Mouse (Mus musculus): ENCODE measurements at regions not wholly inside any gene's neighbourhood (a gene's known extent, or its start where the extent isn't known, plus 50 kb on each side); places are given as distances from the start of the nearest gene placed in this dataset.
"Not testable (repeated sequence)": the region's sequence is repeated elsewhere in the genome, so short reads cannot be mapped to it uniquely, and the experiment has no call there.

DNA sequence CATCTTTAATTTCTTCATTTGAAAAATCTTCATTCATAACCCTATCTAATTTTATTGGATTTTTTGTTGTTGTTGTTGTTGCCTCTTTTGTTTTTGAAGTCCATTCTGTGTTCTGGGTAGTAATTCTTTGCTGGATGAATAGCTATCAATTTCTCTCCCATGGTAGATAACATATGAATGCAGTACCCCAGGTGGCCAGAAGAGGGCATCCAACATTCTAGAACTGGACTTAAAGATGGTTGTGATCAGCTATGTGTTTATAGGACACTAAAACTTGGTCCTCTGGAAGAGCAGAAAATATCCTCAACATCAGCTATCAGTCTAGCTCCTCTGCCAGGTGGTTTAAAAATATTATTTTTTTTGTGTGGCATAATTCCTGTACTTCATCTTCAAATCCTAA lies 73.0 kb downstream of the Prl2c3 start:
- intact Hi-C loops (cut with DNase I); DNase-seq (ENCODE audit: extremely low spot score in 1 of 2, low spot score in 2 of 2): not testable (repeated sequence)

DNA sequence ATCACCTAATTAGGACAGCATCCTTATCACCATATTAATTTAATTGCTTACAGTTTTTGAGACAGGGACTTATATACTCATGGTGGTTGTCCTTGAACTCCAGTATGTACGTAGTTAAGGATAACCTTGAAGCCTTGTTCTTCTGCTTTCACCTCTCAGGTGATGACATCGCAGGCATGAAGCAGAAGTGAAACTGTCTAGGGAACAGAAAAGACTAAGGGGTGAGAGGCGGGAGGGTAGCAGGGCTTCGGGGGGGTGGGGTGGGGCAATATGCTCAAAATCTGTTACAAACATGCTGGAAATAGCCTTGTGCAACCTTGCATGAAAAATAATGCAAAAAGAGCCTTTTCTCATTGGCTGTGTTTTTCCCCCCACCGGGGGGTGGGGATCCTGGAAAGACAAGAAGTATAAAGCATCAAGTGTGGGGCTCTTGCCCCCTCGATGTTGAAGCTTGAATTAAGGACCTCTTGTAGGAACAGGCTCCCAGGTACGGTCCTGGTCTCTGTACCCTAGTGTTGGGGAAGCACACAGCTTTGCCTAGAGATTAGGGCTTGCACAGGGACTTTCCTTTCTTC lies 81.8 kb downstream of the Prl2c3 start:
- not testable (repeated sequence) for DNase-seq (ENCODE audit: extremely low spot score in 1 of 2, low spot score in 2 of 2)
- intact Hi-C loops (cut with DNase I): loop anchor here (10.0 kb wide), 1 partner anchor 727 kb away; no protein-coding TSS in a partner anchor

DNA sequence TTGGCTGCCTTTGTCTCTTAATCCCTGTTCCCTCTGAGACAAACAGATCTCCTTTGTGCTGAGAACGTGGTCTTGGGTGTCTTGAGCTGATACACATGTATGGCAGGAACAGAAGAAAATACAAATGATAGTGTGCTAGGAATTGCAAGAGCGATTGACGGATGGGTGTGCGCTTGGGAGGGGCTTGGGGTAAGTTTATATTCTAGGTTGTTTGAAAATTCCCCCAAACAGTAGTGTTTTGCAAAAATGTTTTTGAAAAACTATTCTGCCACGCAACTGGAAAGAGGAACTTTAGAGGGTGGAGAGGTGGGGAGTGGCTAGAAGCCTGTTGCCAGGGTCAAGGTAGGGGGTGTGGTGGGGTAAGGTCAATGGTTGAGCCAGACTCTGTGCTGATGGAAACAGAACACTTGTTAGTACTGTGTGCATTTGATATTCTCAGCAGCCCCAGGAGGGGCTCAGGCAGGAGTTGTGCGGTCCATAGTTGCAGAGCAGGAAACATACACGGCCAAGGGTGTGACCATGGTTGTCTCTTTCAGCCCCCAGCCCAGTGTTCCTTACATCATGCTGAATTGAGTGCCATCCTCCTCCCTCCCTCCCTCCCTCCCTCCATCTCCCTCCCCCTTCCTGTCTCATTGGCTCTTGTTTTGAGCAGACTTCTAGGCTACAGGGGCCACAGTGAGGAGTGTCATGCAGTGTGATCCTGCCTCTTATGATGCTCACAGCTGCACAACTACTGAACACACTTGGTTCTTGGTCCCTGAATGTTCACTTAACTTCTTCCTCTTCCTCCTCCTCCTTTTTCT lies 88.2 kb downstream of the Prl2c3 start:
- no peak for DNase-seq (ENCODE audit: extremely low spot score in 1 of 2, low spot score in 2 of 2)
- intact Hi-C loops (cut with DNase I): loop anchor here (10.0 kb wide), 1 partner anchor 733 kb away; no protein-coding TSS in a partner anchor

DNA sequence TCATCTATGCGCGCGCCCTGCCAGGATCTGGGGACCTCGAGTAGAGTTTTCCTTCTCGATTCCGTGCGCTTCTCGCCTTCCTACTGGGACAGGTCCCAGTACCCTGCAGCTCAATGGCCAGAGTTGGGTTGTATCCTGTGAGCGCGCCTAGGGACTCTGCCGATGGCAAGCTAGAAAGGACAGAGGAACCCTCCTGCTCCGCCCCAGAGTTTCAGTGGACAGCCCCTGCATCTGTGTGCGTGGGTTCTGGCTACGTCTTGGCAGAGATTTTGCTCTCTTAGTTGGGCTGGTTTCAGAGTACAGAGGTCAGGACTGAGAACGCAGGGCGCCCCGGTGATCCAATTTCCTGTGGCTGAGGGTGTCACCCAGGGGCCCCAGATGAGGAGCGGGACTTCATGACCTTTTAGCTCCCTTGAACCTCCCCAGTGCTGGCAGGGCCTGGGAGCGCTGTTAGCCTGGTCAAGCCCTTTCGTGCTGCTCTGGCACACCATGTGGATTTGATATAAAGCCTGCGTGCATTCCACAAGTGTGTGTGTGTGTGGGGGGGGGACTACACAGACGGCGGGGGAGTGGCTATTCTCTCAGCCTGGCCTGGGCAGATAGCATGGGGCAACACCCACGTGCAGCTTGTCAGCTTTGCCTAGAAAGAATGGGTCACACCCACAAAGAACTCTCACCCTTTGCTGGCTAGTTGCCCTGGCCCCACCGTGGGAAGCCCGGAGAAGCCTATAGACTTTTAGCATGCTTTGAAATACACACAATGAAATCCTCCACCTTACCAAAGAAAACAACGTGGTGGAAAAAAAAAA lies 96.9 kb downstream of the Prl2c3 start:
- intact Hi-C loops (cut with DNase I): not testable (repeated sequence)

DNA sequence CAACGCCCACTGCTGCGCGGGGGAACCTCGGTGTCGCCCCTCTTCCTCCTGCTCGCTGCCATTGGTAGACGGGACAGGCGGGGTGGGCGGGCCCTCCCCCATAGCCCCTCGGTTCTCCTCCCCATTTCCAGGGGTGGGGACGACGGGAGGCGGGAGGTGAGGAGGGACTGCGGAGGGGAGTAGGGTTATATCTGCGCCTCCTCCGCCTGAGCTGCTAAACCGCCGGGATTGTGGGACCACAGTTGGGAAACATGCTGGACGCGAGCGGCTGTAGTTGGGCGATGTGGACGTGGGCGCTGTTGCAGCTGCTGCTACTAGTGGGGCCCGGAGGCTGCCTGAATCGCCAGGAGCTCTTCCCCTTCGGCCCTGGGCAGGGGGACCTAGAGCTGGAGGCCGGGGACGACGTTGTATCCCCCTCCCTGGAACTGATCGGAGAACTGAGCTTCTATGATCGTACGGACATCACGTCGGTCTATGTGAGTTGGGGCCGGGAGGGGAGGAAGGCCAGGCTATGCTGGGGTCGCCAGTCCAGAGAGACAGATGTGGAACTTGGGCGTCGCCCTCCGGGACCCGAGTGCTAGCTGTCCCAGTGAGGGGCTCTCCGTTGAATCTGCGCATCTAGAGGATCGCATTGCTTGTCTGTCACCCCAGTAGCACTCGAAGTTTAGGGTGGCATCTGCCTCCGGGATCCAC lies 97.6 kb downstream of the Prl2c3 start:
- DNase-seq (ENCODE audit: extremely low spot score in 1 of 2, low spot score in 2 of 2): peak in 1 of 2 experiments; percentile 55
- intact Hi-C loops (cut with DNase I): not testable (repeated sequence)

More for the DNA sequence above, 96.9 kb downstream of the Prl2c3 start:
- DNase-seq (ENCODE audit: extremely low spot score in 1 of 2, low spot score in 2 of 2): peak in 1 of 2 experiments; percentile 44

DNA sequence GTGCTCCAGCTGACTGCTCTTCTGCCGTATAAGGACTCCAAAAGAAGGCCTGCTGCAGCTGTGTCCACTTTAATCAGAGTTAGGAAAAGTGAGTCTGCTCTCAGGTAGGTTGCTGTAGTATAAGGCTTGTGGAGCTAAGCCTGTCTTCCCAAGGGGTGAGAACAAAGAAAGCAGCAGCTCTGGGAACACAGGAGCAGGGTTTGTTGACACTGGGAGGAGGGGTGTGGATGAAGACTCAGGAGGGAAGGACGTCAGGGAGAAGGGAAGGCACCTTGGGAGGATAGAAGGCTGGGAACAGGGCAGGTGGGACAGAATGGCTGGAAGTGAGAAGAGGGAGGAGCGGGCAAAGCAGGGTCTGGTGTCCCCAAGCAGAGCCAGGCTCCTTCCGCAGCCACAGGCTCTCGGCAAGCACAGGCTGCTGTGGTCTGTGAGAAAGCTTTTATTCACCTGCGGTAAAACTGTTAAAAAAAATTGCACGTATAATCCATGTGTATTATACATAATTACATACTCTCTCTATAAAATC lies 106.2 kb downstream of the Prl2c3 start:
- intact Hi-C loops (cut with DNase I); DNase-seq (ENCODE audit: extremely low spot score in 1 of 2, low spot score in 2 of 2): not testable (repeated sequence)

DNA sequence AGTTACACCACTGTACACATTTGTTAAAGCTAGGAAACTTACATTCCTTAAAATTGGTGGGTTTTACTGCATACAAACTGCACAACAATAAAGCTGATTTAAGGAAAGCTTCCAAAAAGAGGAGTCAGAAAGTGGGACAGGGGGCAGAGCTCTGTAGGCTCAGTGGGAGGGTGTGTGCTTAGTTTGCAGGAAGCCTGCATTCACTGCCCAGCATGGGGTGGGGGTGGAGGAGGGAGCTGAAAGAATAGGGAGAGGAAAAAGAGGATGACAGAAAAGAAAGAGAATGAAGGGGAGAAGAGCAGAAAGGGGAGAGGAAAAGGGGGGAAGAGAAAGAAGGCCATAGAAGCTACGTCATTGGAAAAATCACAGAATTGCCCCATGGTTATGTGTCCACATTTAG lies 111.1 kb downstream of the Prl2c3 start:
- peak in 1 of 2 experiments; percentile 51 for DNase-seq (ENCODE audit: extremely low spot score in 1 of 2, low spot score in 2 of 2)
- intact Hi-C loops (cut with DNase I): not testable (repeated sequence)

DNA sequence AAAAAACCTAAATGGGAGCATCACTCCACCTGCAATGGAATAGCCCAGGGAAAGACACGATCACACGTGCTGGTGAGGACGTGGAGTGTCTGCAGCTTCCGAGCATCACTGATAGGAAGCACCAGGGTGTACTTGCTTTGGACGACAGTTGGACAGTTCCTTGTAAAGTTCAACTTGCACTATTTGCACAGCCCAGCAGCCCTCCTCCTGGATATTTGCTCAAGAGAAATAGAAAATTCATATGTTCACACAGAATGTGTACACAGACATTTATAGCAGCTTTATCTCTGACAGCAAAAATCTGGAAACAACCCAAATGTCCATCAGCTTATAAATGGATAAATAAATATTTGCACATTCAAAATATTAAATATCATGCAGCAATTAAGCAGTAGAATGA lies 111.7 kb downstream of the Prl2c3 start:
- intact Hi-C loops (cut with DNase I); DNase-seq (ENCODE audit: extremely low spot score in 1 of 2, low spot score in 2 of 2): not testable (repeated sequence)

DNA sequence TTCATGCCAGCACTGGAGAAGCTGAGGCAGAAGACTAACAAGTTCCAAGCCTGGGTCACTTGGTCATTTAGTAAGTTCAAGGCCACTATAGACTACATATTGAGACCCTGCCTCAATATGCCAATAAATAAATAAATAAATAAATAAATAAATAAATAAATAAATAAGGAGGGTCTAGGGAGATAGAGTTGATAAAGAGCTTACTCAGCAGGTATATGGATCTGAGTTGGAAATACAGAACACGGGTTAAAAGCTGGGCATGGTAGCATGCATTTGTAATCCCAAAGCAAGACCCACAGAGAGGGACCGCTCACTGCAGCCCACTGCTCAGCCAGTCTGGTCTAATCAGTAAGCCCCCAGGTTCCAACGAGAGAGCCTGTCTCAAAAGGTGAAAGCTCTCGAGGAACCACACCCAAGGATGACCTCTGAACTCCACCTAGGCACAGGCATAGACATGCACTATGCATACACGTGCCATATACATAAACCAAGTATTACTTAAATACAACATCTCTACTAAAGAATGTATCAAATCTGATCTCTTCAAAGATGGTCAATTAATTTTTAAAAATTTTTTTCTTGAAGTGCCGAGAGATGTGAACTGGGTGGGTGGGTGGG lies 115.4 kb downstream of the Ero1lb start:
- intact Hi-C loops (cut with DNase I): loop anchor here (2.0 kb wide), 1 partner anchor 206 kb away; no protein-coding TSS in a partner anchor
- not testable (repeated sequence) for DNase-seq (ENCODE audit: extremely low spot score in 1 of 2, low spot score in 2 of 2)

DNA sequence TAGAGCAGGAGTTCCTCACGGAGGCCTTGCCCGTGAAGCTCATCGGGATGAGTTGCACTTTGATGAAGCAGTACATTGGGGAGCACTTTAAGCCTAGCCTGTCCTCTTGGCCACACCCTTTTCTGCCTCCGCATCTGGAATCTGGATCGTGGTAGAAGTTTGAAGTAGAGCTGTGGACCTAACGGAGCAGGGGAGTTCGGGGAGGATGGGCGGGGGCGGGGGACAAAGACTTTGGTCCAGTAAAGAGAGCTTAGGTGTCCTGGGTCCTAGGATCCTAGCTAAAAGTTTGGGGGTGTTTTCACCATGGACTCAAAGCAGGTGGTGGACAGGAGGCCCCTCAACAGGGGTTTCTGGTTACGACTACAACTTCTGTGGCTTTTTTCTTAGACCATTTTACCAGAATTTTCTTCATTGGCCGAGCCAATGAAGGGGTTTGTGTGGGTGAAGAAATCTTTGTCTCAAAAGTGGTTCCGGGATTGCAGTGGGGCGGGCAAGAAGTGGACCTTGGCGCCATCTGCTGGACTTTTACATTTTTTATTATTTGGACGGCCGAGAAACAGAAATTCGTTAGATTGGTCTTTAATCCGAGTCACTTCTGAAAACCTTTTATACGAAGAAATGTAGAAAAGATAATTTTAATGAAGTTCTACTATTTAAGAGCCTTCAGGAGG lies 114.7 kb downstream of the Ero1lb start:
- DNase-seq (ENCODE audit: extremely low spot score in 1 of 2, low spot score in 2 of 2): peak; percentile 32 to 40
- intact Hi-C loops (cut with DNase I): loop anchor here (2.0 kb wide), 1 partner anchor 206 kb away; no protein-coding TSS in a partner anchor

DNA sequence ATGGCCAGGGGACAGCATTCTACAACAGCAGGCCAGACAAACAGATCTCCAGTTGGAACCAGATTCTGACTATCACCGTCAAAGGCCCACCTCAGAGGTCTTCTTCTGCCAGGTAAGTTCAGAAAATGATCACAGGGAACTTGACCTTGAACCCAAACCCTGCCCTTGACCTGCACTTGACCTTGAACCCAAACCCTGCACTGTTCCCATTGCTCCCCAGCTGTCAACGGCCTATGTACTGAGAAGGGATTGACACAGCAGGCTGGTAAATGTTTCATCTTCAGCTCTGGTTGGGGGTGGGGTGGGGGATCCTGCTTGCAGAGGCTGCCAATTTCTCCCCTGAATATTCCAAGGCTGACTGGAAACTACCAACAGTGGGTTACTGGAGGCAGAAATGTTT lies 111.7 kb downstream of the Ero1lb start:
- intact Hi-C loops (cut with DNase I): loop anchor here (10.0 kb wide), 1 partner anchor 737 kb away; no protein-coding TSS in a partner anchor
- DNase-seq (ENCODE audit: extremely low spot score in 1 of 2, low spot score in 2 of 2): no peak

DNA sequence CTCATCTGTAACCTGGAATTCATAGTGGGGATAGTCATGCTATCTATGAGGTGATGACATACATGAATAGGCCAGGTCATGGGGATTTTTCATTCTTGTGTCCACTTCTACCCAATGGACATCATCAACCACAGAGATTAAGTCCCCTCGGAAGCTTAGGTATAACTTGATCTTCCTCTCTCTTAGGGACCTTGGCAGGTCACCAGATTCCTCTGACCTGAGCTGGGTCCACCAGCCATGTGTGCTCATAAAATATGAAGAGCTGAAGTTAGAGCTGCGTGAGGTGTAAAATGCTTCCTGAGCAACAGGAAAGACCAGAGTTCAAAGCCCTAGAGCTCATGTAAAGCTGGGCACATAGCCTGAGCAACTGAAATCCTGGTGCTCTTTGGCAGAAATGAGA lies 105.3 kb downstream of the Ero1lb start:
- intact Hi-C loops (cut with DNase I): loop anchor here (10.0 kb wide), 1 partner anchor 744 kb away; no protein-coding TSS in a partner anchor
- not testable (repeated sequence) for DNase-seq (ENCODE audit: extremely low spot score in 1 of 2, low spot score in 2 of 2)

DNA sequence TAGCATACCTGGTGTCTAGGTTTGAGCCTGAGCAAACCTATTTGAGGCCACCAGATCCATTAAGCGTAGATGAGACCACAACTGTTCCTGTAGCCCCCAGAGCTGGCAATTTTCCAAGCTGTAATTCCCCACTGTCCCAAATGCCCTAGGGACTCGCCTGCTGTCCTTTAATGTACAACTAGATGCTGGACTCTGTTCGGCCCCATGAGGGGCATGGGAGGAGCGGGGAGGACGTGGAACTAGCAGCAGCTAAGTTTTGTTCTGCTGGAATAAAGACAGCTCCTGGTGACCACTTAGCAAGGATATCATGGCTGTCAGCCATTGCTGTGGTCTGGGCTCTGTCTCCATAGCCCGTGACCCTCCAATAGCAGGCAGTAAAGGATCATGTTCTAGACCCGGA lies 103.1 kb downstream of the Ero1lb start:
- intact Hi-C loops (cut with DNase I); DNase-seq (ENCODE audit: extremely low spot score in 1 of 2, low spot score in 2 of 2): not testable (repeated sequence)

DNA sequence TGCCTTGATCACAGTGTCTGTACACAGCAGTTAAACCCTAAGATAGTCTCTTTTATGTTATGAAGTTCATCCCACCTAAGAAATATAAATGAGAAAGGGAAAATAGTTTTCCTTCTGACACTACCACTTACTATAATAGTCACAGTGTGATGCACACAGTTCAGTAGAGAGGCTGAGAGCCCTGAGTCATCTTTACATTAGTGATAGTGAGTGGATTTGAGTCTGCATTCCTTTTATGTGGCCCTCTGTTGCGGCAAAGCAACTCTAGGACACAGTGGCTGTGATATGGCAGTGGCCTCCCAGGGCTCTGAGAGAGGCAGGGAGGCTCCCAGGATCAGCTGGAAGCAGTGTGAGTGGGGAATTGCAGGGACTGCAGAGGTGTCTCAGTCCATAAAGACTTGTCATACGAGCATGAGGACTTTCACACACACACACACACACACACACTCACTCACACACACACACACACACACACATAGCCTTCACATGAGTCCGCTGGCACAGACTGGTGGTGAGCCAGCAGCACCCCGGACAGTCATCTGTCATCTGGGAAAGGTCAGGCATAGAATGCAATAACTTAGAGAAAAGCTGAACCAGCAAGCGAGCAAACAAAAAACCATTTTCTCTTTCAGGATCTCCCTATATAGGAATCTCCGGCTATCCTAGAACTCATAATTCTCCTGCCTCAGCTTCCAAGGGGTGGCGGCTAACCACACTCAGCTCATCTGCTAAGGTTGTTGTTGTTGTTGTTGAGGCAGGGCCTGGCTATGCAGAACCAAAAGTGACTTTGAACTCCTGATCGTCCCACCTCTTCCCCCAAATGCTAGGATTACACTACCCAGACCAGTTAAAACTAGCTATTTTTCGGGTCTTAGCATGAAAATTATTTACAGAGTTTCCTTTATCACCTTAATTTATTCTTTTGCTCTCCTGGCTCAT lies 102.3 kb downstream of the Ero1lb start:
- intact Hi-C loops (cut with DNase I); DNase-seq (ENCODE audit: extremely low spot score in 1 of 2, low spot score in 2 of 2): not testable (repeated sequence)

DNA sequence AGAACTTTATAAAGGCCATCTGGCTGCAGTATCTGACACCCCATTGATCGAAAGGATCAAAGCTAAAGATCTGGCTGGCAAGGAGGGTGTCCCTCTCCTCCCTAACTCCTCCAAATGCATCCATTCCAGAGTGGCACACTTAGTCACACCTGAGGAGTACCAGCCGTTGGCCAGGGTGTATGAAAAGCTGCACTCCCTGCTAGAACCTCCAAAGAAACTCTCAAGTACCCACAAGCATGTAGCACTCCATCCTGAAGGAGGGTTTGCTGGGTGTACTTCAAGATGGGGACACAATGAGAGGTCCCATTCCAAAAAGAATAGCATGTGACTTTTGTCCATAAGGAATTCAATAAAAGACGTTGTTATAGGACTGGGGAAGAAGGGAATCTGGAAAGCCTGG lies 100.4 kb downstream of the Ero1lb start:
- DNase-seq (ENCODE audit: extremely low spot score in 1 of 2, low spot score in 2 of 2); intact Hi-C loops (cut with DNase I): not testable (repeated sequence)

All from left cerebral cortex, postnatal 10 days (tissue).